Mouse (Mus musculus): Measurements from ENCODE around the gene Enkd1.

Gene Enkd1

DNA sequence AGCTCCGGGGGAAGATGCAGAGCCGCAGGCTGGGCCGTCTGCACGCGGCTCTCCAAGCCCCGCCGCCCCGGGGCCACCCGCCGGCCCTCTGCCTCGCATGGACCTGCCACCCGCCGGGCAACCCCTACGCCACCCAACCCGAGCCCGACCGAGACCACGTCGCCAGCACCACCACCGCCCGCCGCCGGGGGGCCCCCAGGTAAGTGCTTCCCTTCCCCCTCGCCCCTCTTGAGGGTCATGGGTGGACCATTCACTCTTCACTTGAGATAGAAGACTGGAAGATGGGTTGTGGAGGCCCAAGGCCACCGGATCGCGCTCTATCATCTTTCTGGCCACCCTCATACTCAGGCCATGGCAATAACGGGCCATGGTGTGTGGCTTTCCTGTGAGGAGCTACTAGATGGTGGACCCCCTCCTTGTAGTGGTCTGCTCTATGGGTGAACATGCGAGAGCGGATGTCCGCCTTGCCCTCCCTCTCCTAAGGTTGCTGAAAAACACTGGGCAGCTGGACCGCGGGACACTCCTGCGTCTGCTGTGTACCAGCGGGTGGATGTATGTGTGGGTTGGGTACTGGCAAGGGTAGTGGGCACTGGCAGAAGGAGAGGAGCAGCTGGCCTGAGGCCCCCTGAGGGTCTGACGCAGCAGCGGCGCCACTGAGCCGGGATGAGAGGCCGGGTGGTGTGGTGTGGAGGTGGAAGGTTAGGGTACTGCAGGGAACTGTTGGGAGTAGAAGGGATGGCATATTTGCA is 13.8 kb downstream of the Enkd1 start:
- TF ChIP-seq GATA4 (IDR thresholded peaks at IDR 0.05; ENCODE audit: insufficient replicate concordance, low read length): no peak

DNA sequence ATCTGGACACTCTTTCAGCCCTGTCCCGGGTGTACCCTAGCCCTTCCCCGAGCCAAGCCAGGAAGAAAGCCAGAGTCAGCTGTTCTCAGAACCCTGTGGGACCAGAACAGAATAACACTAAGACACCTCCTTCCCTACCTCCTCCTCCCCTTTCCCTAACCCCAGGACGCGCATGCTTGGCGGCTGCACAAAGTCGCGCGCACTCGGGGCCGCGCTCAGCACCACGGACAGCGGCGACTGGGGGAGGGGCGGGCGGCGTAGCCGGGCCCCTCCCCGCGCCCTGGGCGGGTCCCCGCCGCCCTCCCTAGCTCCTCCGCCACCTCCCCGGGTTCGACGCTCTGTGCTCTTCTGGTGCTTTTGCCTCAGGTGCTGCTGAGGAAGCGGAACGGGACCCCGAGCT is 14.4 kb downstream of the Enkd1 start:
- no peak for TF ChIP-seq GATA4 (IDR thresholded peaks at IDR 0.05; ENCODE audit: insufficient replicate concordance, low read length)

DNA sequence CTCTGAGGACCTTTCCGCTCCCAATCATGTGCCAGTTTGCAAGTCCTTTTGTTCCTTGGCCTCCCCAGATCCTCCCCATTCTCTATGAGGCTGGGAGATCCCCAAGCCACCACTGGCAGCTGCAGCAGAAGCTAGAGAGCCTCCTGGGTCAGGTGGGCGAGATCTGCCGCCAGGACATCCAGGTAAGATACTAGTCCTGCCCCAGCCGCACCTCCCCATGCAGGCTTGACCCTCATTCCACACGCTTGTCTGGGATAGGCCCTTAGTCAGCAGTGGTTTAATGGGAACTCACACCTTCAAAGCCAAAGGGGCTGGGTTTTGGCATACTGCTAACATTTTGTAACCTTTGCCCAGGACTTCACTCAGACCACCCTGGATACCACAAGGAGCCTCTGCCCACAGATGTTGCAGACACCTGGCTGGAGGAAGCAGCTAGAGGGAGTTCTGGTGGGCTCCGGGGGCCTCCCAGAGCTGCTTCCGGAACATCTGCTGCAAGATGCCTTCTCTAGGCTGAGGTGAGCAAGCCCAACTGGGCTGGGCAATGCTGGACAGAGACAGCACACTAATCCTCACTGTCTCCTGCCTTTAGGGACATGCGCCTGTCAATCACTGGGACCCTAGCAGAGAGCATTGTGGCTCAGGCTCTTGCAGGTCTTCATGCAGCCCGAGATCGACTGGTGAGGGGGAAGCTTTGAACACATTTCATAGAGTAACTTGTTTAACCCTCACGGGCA is 15.4 kb downstream of the Enkd1 start:
- no peak for TF ChIP-seq GATA4 (IDR thresholded peaks at IDR 0.05; ENCODE audit: insufficient replicate concordance, low read length)

DNA sequence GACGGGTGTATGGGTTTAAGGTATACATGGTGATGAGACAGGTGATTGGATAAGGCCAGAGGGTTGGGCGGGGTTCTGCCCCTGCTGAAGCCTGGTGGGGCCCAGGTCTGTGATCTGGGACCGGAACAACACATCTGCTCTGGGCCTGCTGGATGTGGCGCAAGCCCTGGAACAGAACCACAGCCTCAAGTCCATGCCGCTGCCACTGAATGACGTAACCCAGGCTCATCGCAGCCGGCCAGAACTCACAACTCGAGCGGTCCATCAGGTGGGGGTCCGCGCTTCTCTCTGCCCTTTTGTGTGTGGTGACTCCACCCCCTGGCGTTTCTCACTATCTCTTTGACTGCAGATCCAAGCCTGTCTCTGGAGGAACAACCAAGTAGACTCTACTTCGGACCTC is 17.0 kb downstream of the Enkd1 start:
- no peak for TF ChIP-seq GATA4 (IDR thresholded peaks at IDR 0.05; ENCODE audit: insufficient replicate concordance, low read length)

DNA sequence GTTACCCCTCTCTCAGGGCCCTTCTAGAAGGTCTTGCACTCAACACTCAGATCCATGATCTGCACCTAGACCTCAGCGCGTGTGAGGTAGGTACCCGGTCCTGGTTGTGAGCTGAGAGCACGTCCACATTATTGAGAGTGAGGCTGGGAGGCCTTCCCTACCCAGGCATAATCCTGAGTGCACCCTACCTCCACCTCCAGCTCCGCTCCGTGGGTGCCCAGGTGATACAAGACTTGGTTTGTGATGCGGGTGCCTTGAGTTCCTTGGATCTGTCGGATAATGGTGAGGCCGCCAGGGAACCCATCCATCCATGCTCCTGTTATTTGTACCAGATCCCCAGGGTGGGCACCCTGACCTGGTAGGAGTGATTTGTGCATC is 18.0 kb downstream of the Enkd1 start:
- TF ChIP-seq GATA4 (IDR thresholded peaks at IDR 0.05; ENCODE audit: insufficient replicate concordance, low read length): no peak

DNA sequence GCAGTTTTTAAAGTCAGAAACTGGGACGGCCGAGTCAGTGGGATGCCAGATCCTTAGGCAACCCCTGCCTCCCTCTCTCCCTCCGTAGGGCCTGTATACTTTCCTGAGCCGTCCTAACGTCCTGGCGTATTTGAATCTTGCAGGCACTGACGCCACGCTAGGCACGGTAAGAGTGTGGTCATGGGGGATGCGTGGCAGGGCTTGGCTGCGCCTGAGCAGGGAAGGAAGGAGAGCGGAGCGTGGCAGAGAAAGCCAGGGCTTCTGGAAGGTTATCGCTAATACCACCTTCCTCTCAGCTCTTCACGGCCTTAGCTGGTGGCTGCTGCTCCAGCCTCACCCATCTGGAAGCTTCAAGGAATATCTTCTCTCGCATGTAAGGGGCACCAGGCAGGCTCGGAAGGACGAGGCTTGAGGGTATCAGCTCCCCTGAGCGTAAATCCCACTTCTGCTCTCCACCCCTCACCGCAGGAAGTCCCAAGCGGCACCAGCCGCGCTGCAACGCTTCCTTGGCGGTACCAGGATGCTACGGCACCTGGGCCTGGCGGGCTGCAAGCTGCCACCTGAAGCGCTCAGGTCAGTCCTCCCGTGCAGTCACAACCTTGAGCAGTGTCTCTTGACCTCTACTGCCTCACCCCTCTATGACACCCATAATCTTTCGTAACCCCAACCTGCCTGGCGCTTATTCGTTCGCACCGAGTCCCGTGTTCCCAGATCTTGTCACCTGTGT is 18.6 kb downstream of the Enkd1 start:
- TF ChIP-seq GATA4 (IDR thresholded peaks at IDR 0.05; ENCODE audit: insufficient replicate concordance, low read length): no peak

DNA sequence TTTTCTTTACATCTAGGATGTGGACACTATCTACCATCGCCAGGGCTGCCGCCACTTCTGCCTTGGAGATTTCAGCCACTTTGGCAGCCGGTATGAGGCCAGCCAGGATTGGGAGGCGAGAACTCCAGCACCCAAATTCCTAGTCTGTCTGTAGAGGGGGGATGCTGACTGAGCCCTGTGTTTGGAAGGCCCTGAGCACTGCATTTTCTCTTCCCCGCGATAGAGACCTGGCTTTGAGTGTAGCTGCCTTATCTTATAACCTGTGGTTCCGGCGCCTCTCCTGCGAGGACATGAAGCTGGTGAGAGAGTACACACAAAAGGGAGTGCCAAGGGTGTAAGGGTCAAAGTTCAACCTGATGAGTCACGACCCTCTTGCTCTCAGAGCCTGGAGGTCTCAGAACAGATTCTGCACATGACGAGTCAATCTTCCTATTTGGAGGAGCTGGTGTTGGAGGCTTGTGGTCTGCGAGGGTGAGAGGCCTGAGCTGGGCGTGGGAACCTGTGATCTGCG is 19.7 kb downstream of the Enkd1 start:
- TF ChIP-seq GATA4 (IDR thresholded peaks at IDR 0.05; ENCODE audit: insufficient replicate concordance, low read length): no peak

DNA sequence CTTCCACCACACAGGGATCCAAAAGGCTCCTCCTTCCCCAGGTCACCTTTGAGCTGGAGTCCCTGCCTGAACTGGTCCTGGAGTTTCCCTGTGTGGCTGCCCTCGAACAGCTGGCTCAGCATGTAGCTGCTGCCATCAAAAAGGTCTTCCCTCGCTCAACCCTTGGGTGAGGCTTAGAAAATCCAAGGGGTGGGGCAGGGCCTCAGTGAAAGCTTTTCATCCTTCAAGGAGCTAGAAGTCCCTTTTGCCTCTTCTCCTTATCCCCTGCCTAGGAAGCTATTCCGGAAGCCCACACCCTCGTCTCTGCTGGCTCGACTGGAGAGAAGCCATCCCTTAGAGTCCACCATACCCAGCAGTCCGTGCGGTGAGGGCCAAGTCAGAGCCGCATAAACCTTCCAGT is 20.5 kb downstream of the Enkd1 start:
- no peak for TF ChIP-seq GATA4 (IDR thresholded peaks at IDR 0.05; ENCODE audit: insufficient replicate concordance, low read length)

DNA sequence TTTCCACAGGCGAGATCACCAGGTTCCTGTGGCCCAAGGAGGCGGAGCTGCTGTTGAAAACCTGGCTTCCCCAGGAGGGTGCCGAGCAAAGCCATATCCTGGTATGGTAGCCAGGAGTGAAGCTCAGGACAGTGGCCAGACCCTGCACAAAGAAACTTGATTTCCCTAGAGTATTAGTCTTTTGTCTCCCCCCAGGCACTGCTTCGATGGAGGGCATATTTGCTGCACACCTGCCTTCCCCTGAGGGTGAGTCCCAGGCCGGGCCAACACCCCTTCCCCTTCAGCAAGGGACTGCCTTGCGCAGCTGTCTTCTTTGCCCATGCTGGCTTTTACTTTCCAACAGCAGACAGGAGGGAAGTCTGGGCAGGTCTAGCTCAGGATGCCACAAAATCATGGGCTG is 21.5 kb downstream of the Enkd1 start:
- TF ChIP-seq GATA4 (IDR thresholded peaks at IDR 0.05; ENCODE audit: insufficient replicate concordance, low read length): no peak

DNA sequence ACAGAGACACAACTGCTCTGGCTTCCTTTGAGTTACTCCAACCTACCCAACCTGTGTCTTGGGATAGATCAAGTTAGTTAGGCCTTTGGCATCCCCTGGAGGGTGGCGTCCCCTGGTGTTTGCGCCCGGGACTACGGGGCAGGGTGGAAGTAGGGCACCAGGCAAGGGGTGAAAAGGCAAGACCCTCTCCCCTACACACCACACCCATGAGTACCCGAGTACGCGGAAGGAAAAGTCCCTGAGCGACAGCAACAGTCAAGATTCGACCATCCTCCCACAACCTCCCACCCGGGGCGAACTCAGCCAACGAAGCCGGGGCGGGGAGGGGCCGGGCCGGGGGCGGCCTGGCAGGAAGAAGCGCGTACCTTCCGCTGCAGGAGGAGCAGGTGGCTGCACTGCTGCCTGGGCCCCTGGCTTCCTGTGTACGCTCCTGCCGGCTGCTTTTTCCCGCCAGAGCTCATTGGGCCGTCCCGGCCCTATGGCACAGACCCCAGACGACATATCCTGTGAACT is 22.2 kb downstream of the Enkd1 start, which contains the start of gene Carmil2:
TSS of gene Carmil2 (plus strand) at position 479 of the 513 bp plus-strand sequence.
- no peak for TF ChIP-seq GATA4 (IDR thresholded peaks at IDR 0.05; ENCODE audit: insufficient replicate concordance, low read length)

DNA sequence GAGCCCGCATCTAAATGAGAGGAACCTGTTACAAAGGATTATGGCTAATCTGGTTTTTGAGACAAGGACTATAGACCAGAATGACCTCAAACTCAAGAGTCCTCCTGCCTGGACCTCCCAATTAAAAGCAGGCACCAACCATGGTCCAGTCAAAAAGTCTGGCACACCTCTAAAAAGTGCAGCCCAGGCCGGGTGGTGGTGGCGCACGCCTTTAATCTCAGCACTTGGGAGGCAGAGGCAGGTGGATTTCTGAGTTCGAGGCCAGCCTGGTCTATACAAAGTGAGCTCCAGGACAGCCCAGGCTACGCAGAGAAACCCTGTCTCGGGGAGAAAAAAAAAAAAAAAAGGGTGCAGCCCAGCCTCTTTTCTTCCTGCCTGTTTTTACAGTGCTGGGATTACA is 22.7 kb downstream of the Enkd1 start:
- no peak for TF ChIP-seq GATA4 (IDR thresholded peaks at IDR 0.05; ENCODE audit: insufficient replicate concordance, low read length)

DNA sequence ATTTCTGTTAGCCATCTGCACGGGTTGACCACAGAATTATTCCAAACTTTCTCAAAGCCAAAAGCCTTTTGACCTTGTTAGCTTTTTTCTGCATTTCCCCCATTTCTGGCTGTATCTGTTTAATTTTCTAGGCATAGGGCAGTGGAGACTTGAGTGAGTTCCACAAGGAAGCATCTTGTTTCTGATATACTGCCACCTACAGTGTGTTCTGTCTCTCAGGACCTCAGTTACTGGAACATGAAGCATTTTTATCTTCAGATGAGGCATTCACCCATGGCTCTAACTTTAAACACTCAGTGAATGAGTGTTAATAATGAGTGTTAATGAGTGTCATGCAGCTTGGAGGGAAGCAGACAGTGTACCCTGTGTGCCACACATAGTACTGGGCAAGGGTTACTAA is 30.1 kb downstream of the Enkd1 start:
- TF ChIP-seq GATA4 (IDR thresholded peaks at IDR 0.05; ENCODE audit: insufficient replicate concordance, low read length): no peak

DNA sequence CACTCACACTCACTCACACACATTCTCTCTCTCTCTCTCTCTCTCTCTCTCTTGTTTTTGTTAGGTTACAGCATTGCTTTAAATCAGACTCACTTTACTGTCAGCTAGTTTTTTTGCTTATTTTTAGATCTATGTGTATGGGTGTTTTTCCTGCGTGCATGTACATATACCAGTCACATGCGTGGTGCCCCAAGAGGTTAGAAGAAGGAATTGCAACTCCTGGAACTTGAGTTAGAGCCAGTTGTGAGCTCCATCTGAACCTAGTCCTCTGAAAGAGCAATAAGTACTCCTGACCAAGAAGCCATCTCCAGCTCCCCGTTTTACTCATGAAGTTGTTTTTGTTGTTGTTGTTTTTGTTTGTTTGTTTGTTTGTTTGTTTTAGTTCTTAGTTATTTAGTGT is 46.8 kb downstream of the Enkd1 start:
- no peak for TF ChIP-seq GATA4 (IDR thresholded peaks at IDR 0.05; ENCODE audit: insufficient replicate concordance, low read length)

DNA sequence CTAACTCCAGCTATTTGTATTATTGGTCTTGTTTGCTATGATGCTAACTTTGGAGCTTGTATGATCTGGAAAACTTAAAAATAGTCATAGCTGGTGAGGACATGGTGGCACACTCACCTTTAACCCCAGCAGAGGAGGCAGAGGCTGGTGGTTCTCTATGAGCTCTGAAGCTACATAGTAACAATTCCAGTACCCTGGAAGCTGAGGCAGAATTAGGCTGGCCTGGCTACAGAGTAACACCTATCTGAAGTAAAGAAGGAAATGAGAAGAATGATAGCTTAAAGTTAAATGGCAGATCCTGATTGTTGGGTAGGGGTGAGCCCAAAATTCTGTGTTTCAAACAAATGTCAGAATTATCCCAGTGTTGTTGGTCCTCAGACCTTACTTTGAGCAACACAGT is 50.4 kb downstream of the Enkd1 start:
- no peak for TF ChIP-seq GATA4 (IDR thresholded peaks at IDR 0.05; ENCODE audit: insufficient replicate concordance, low read length)
